In genomic region chr9:45092641-45093040, GRCm38 (mm10) we compare ENCODE assay signal across 16 mouse cellular contexts. TPM values are rescaled to one million over a fixed set of nuclear protein-coding genes. Genes with fewer than 3 reads are reported as not detected.
A peak's percentile ranks its signal among the peaks of the same experiment; 100 is the strongest.
DNase-seq lines count a peak whose midpoint lies in the region; ATAC-seq and TF ChIP-seq lines count a peak whose summit lies in the region.
"Had no signal": no experiment of that assay in that cellular context is flagged by ENCODE, and none has a peak within 500 bp of the region (broad histone marks: within the 10 kb centered on the region; RNA-seq: fewer than 3 reads in every experiment).

No protein-coding gene starts in this region.

- no peak for TF ChIP-seq EP300 in ES-Bruce4 (IDR thresholded peaks at IDR 0.05; ENCODE audit: insufficient read depth, low read depth, low read length)
- no peak for TF ChIP-seq EP300 in lung, postnatal 0 days (IDR thresholded peaks at IDR 0.05)

- peak; percentile 44 to 62 for DNase-seq in adrenal gland, adult (ENCODE audit: inconsistent age in 2 of 2, low spot score in 1 of 2)
- no peak for DNase-seq in adrenal gland, postnatal 14 days
- DNase-seq in heart, postnatal 4 days, result no peak
- DNase-seq in lung, postnatal 0 days (ENCODE audit: low spot score), result no peak
- DNase-seq in cerebellum, postnatal 14 days, result no peak
- DNase-seq in cerebellum, postnatal 36 days, result no peak
- DNase-seq: cerebellum, adult 8-10 months; layer of hippocampus, adult 9-11 months; thymus, postnatal 36 days had no signal

- no peaks in the 10 kb centered on the region for H3K36me3 ChIP-seq in heart, embryonic 13.5 days
- no peaks in the 10 kb centered on the region for H3K36me3 ChIP-seq in ES-Bruce4 (ENCODE audit: control insufficient read depth, insufficient read depth, low read length, poor library complexity, severe bottlenecking)
- H3K36me3 ChIP-seq in lung, postnatal 0 days (ENCODE audit: insufficient read depth, low read length), result no peaks in the 10 kb centered on the region
- H3K36me3 ChIP-seq: heart, embryonic 15.5 days; liver, embryonic 15.5 days; midbrain, embryonic 10.5 days had no signal

- no peak for TF ChIP-seq CTCF in ES-Bruce4 (IDR thresholded peaks at IDR 0.05; ENCODE audit: low read depth, low read length)
- TF ChIP-seq CTCF in lung, postnatal 0 days (IDR thresholded peaks at IDR 0.05), result no peak

- H3K9me3 ChIP-seq in heart, embryonic 13.5 days, result no peaks in the 10 kb centered on the region
- no peaks in the 10 kb centered on the region for H3K9me3 ChIP-seq in ES-Bruce4 (replicated peaks; ENCODE audit: control insufficient read depth, insufficient read depth, low read length, poor library complexity, severe bottlenecking)
- no peaks in the 10 kb centered on the region for H3K9me3 ChIP-seq in lung, postnatal 0 days (ENCODE audit: low read length)
- H3K9me3 ChIP-seq: heart, embryonic 15.5 days; liver, embryonic 15.5 days; midbrain, embryonic 10.5 days had no signal

- peaks cover 8% of the 10 kb centered on the region for H3K4me1 ChIP-seq in heart, embryonic 13.5 days
- H3K4me1 ChIP-seq in ES-Bruce4 (ENCODE audit: control insufficient read depth, insufficient read depth, low read length), result no peaks in the 10 kb centered on the region
- no peaks in the 10 kb centered on the region for H3K4me1 ChIP-seq in lung, postnatal 0 days (ENCODE audit: insufficient read depth, low read depth, low read length)
- H3K4me1 ChIP-seq: heart, embryonic 15.5 days; midbrain, embryonic 10.5 days had no signal

- TF ChIP-seq POLR2A in ES-Bruce4 (IDR thresholded peaks at IDR 0.05; ENCODE audit: insufficient read depth, low read length), result no peak

- H3K4me2 ChIP-seq in heart, embryonic 13.5 days, result no peak overlapping the region
- no peak overlapping the region for H3K4me2 ChIP-seq in lung, postnatal 0 days (replicated peaks; ENCODE audit: low read depth, low read length)
- H3K4me2 ChIP-seq: heart, embryonic 15.5 days; liver, embryonic 15.5 days had no signal

- H3K27ac ChIP-seq in heart, embryonic 13.5 days (replicated peaks), result peak overlapping the region; percentile 52
- H3K27ac ChIP-seq in ES-Bruce4 (ENCODE audit: insufficient read depth, low read length), result no peak overlapping the region
- H3K27ac ChIP-seq in lung, postnatal 0 days (ENCODE audit: low read length), result peak overlapping the region; percentile 43; the same call in 1 of the 2 replicates
- H3K27ac ChIP-seq: heart, embryonic 15.5 days; liver, embryonic 15.5 days; midbrain, embryonic 10.5 days had no signal

- 38% methylated on average over 4 of the region's 4 CpGs for WGBS in heart, embryonic 13.5 days
- WGBS in lung, postnatal 0 days, result 42% methylated on average over 4 of the region's 4 CpGs

- no peak overlapping the region for H3K4me3 ChIP-seq in heart, embryonic 13.5 days
- peak overlapping the region; percentile 26 for H3K4me3 ChIP-seq in ES-Bruce4 (ENCODE audit: low read depth, low read length)
- no peak overlapping the region for H3K4me3 ChIP-seq in lung, postnatal 0 days (ENCODE audit: low read depth, low read length)
- H3K4me3 ChIP-seq: heart, embryonic 15.5 days; liver, embryonic 15.5 days; midbrain, embryonic 10.5 days; myocyte had no signal

- H3K27me3 ChIP-seq in heart, embryonic 13.5 days (replicated peaks), result peaks cover 10% of the 10 kb centered on the region; the same call in 1 of the 2 replicates
- H3K27me3 ChIP-seq in ES-Bruce4 (ENCODE audit: control insufficient read depth, insufficient read depth, low read length, poor library complexity, severe bottlenecking), result no peaks in the 10 kb centered on the region
- H3K27me3 ChIP-seq in lung, postnatal 0 days (replicated peaks; ENCODE audit: insufficient read depth, low read length), result no peaks in the 10 kb centered on the region
- H3K27me3 ChIP-seq: liver, embryonic 15.5 days had no signal

- no peak for ATAC-seq in heart, embryonic 13.5 days (ENCODE audit: extremely low read depth, insufficient number of reproducible peaks, low FRiP score, low TSS enrichment)
- peak; percentile 19; the same call in 1 of the 2 replicates for ATAC-seq in lung, postnatal 0 days
- ATAC-seq: inflammation-experienced regulatory T-cells, adult 6 months had no signal

- no peak overlapping the region for H3K9ac ChIP-seq in heart, embryonic 13.5 days
- H3K9ac ChIP-seq in ES-Bruce4 (ENCODE audit: low read depth, poor library complexity, severe bottlenecking), result no peak overlapping the region
- H3K9ac ChIP-seq in lung, postnatal 0 days (replicated peaks; ENCODE audit: low read depth), result no peak overlapping the region
- H3K9ac ChIP-seq: heart, embryonic 15.5 days; liver, embryonic 15.5 days had no signal

RNA-seq across cellular contexts. Expression of gene Jaml, which starts 13.7 kb away (rescaled TPM):
- total RNA-seq in adrenal gland, postnatal 14 days (2021), result 1.0 and 3.4 TPM in 2 replicates
- polyA plus RNA-seq in heart, embryonic 13.5 days (2015; fragmentation: Nextera tagmentation; extraction: Ambion mirVana), result 0.17 and 0.23 TPM in 2 replicates
- under 1 TPM in 1 of 2 experiments, not detected in 1; 0.32 TPM for total RNA-seq in heart, postnatal 4 days (2021)
- not detected in 2 replicates for polyA plus RNA-seq in ES-Bruce4 (2011; ENCODE audit: insufficient read depth, insufficient read length, low read depth, missing spikeins)
- polyA plus RNA-seq in lung, postnatal 0 days (2015; fragmentation: Nextera tagmentation; extraction: Ambion mirVana), result 2.1 and 3.3 TPM in 2 replicates
- polyA plus RNA-seq: myocyte had no signal

RNA-seq across cellular contexts. Expression of gene Scn2b, which starts 24.9 kb away (rescaled TPM):
- 7.6 and 8.6 TPM in 2 replicates for total RNA-seq in adrenal gland, postnatal 14 days (2021)
- polyA plus RNA-seq in heart, embryonic 13.5 days (2015; fragmentation: Nextera tagmentation; extraction: Ambion mirVana), result 1.5 and 2.1 TPM in 2 replicates
- total RNA-seq in heart, postnatal 4 days (2021), result under 1 TPM; 0.56 to 0.64 TPM
- polyA plus RNA-seq in ES-Bruce4 (2011; ENCODE audit: insufficient read depth, insufficient read length, low read depth, missing spikeins), result 0.60 and 0.88 TPM in 2 replicates
- 0.27 and 0.49 TPM in 2 replicates for polyA plus RNA-seq in lung, postnatal 0 days (2015; fragmentation: Nextera tagmentation; extraction: Ambion mirVana)
- polyA plus RNA-seq: myocyte had no signal

RNA-seq across cellular contexts. Expression of gene Mpzl3, which starts 37.7 kb away (rescaled TPM):
- 5.2 and 7.7 TPM in 2 replicates for total RNA-seq in adrenal gland, postnatal 14 days (2021)
- polyA plus RNA-seq in heart, embryonic 13.5 days (2015; fragmentation: Nextera tagmentation; extraction: Ambion mirVana), result 1.6 and 1.7 TPM in 2 replicates
- total RNA-seq in heart, postnatal 4 days (2021), result 1 to 10 TPM in 1 of 2 experiments, under 1 TPM in 1; 0.92 to 1.1 TPM
- 6.7 and 7.3 TPM in 2 replicates for polyA plus RNA-seq in ES-Bruce4 (2011; ENCODE audit: insufficient read depth, insufficient read length, low read depth, missing spikeins)
- polyA plus RNA-seq in lung, postnatal 0 days (2015; fragmentation: Nextera tagmentation; extraction: Ambion mirVana), result 2.0 and 2.2 TPM in 2 replicates

RNA-seq across cellular contexts. Expression of gene Scn4b, which starts 45.6 kb away (rescaled TPM):
- 0.56 and 0.59 TPM in 2 replicates for total RNA-seq in adrenal gland, postnatal 14 days (2021)
- 0.17 and 0.44 TPM in 2 replicates for polyA plus RNA-seq in heart, embryonic 13.5 days (2015; fragmentation: Nextera tagmentation; extraction: Ambion mirVana)
- under 1 TPM; 0.10 to 0.14 TPM for total RNA-seq in heart, postnatal 4 days (2021)
- polyA plus RNA-seq in ES-Bruce4 (2011; ENCODE audit: insufficient read depth, insufficient read length, low read depth, missing spikeins), result 0.35 and 0.40 TPM in 2 replicates
- 0.13 TPM in 2 replicates for polyA plus RNA-seq in lung, postnatal 0 days (2015; fragmentation: Nextera tagmentation; extraction: Ambion mirVana)
- polyA plus RNA-seq: inflammation-experienced regulatory T-cells, adult 6 months; myocyte had no signal

RNA-seq across cellular contexts. Expression of gene Mpzl2, which starts 53.0 kb away (rescaled TPM):
- total RNA-seq in adrenal gland, postnatal 14 days (2021), result 13.0 and 15.3 TPM in 2 replicates
- 1.3 and 1.5 TPM in 2 replicates for polyA plus RNA-seq in heart, embryonic 13.5 days (2015; fragmentation: Nextera tagmentation; extraction: Ambion mirVana)
- 1 to 10 TPM in 1 of 2 experiments, under 1 TPM in 1; 0.86 to 1.8 TPM for total RNA-seq in heart, postnatal 4 days (2021)
- polyA plus RNA-seq in ES-Bruce4 (2011; ENCODE audit: insufficient read depth, insufficient read length, low read depth, missing spikeins), result 58.9 and 64.3 TPM in 2 replicates
- polyA plus RNA-seq in lung, postnatal 0 days (2015; fragmentation: Nextera tagmentation; extraction: Ambion mirVana), result 4.2 and 4.3 TPM in 2 replicates
- polyA plus RNA-seq: inflammation-experienced regulatory T-cells, adult 6 months; myocyte had no signal

Comparison
In these comparisons a context has a peak if more than half of its experiments do, and no peak if none do; other contexts are left out.
1. DNase-seq: peak in adrenal gland, adult (2 of 2); none in adrenal gland, postnatal 14 days (single experiment), heart, postnatal 4 days (single experiment), lung, postnatal 0 days (single experiment), cerebellum, postnatal 14 days (0 of 2) and cerebellum, postnatal 36 days (0 of 2).